Mouse (Mus musculus): ENCODE results near the gene Lrrc56. TPM values are rescaled to one million over a fixed set of nuclear protein-coding genes. Genes with fewer than 3 reads are reported as not detected.

Lrrc56 gene
- total and polyA plus RNA-seq, 2 experiments from 2014 or later: 10.2 to 11.7 TPM

- Histone ChIP-seq H3K4me3 (ENCODE audit: low read depth, low read length) (no peak overlapping the region), H3K9ac (no peak overlapping the region), H3K4me1 (ENCODE audit: insufficient read depth) (no peaks in the 10 kb centered on the region), H3K36me3 (ENCODE audit: insufficient read depth) (no peaks in the 10 kb centered on the region; the same call in 1 of the 2 replicates), H3K4me2 (ENCODE audit: low read depth) (no peak overlapping the region), H3K27ac (ENCODE audit: low read depth, low read length) (no peak overlapping the region), H3K27me3 (ENCODE audit: insufficient read depth, low read length) (no peaks in the 10 kb centered on the region), H3K9me3 (ENCODE audit: low read length) (no peaks in the 10 kb centered on the region)
- ATAC-seq (no peak), DNase-seq (no peak)
- WGBS: 89% methylated on average over 11 of the region's 11 CpGs
- TF ChIP-seq CTCF (IDR thresholded peaks at IDR 0.05; ENCODE audit: low read depth): no peak
Measured at GRCm38 (mm10) chr7:141216894-141217293, 22.9 kb downstream of the Lrrc56 start.

DNA sequence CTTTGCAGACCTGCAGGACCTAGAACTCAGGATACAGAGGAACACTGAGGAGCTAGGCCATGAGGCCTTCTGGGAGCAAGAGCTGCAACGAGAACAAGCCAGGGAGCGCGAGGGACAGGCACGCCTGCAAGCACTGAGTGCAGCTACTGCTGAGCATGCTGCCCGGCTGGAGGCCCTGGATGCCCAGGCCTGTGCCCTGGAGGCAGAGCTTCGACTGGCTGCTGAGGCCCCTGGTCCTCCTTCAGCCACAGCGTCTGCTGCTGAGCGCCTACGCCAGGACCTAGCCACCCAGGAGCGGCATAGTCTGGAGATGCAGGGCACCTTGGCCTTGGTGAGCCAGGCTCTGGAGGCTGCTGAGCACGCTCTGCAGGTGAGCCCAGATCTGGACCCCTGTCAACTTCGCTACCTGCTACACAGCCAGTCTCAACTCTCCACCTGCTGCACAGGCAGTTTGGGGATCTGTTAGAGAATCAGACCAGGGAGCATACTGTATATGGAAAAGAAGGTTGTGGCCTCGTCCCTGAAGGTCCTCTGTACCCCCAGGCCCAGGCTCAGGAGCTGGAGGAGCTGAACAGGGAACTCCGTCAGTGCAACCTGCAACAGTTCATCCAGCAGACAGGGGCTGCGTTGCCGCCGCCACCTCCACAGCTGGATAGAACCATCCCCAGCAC lies 23.5 kb downstream of the Lrrc56 start:
- WGBS: 93% methylated on average over 17 of the region's 17 CpGs
- no peak for TF ChIP-seq CTCF (IDR thresholded peaks at IDR 0.05; ENCODE audit: low read depth)
- DNase-seq (no peak), ATAC-seq (no peak)
- Histone ChIP-seq H3K27ac (ENCODE audit: low read depth, low read length) (no peak overlapping the region), H3K4me1 (ENCODE audit: insufficient read depth) (peaks cover 5% of the 10 kb centered on the region; the same call in 1 of the 2 replicates), H3K36me3 (ENCODE audit: insufficient read depth) (no peaks in the 10 kb centered on the region; the same call in 1 of the 2 replicates), H3K4me2 (ENCODE audit: low read depth) (no peak overlapping the region), H3K4me3 (ENCODE audit: low read depth, low read length) (no peak overlapping the region), H3K27me3 (ENCODE audit: insufficient read depth, low read length) (no peaks in the 10 kb centered on the region), H3K9me3 (ENCODE audit: low read length) (no peaks in the 10 kb centered on the region), H3K9ac (no peak overlapping the region)

- no peak overlapping the region for H3K4me3 ChIP-seq (ENCODE audit: low read depth, low read length)
- 81% methylated on average over 3 of the region's 3 CpGs for WGBS
- no peak overlapping the region for H3K4me2 ChIP-seq (ENCODE audit: low read depth)
- peaks cover 5% of the 10 kb centered on the region; the same call in 1 of the 2 replicates for H3K4me1 ChIP-seq (ENCODE audit: insufficient read depth)
- H3K27ac ChIP-seq (ENCODE audit: low read depth, low read length): no peak overlapping the region
- no peaks in the 10 kb centered on the region; the same call in 1 of the 2 replicates for H3K36me3 ChIP-seq (ENCODE audit: insufficient read depth)
- H3K9ac ChIP-seq: no peak overlapping the region
- TF ChIP-seq CTCF (IDR thresholded peaks at IDR 0.05; ENCODE audit: low read depth): no peak
- no peaks in the 10 kb centered on the region for H3K27me3 ChIP-seq (ENCODE audit: insufficient read depth, low read length)
- no peak for DNase-seq
- no peaks in the 10 kb centered on the region for H3K9me3 ChIP-seq (ENCODE audit: low read length)
- ATAC-seq: no peak
Measured at GRCm38 (mm10) chr7:141218141-141218540, 24.2 kb downstream of the Lrrc56 start.

GRCm38 (mm10) chr7:141218557-141219133 lies 24.7 kb downstream of the Lrrc56 start:
- no peaks in the 10 kb centered on the region for H3K9me3 ChIP-seq (ENCODE audit: low read length)
- H3K4me2 ChIP-seq (ENCODE audit: low read depth): no peak overlapping the region
- H3K4me1 ChIP-seq (ENCODE audit: insufficient read depth): peaks cover 5% of the 10 kb centered on the region; the same call in 1 of the 2 replicates
- no peak for TF ChIP-seq CTCF (IDR thresholded peaks at IDR 0.05; ENCODE audit: low read depth)
- ATAC-seq: no peak
- H3K27ac ChIP-seq (ENCODE audit: low read depth, low read length): no peak overlapping the region
- DNase-seq: no peak
- WGBS: 93% methylated on average over 5 of the region's 5 CpGs
- no peak overlapping the region for H3K9ac ChIP-seq
- H3K36me3 ChIP-seq (ENCODE audit: insufficient read depth): no peaks in the 10 kb centered on the region; the same call in 1 of the 2 replicates
- H3K4me3 ChIP-seq (ENCODE audit: low read depth, low read length): no peak overlapping the region
- H3K27me3 ChIP-seq (ENCODE audit: insufficient read depth, low read length): no peaks in the 10 kb centered on the region

GRCm38 (mm10) chr7:141219558-141220099 lies 25.7 kb downstream of the Lrrc56 start:
- Histone ChIP-seq H3K9me3 (ENCODE audit: low read length) (no peaks in the 10 kb centered on the region), H3K27ac (ENCODE audit: low read depth, low read length) (no peak overlapping the region), H3K4me1 (ENCODE audit: insufficient read depth) (peaks cover 5% of the 10 kb centered on the region; the same call in 1 of the 2 replicates), H3K27me3 (ENCODE audit: insufficient read depth, low read length) (no peaks in the 10 kb centered on the region), H3K4me2 (ENCODE audit: low read depth) (no peak overlapping the region), H3K9ac (no peak overlapping the region), H3K4me3 (ENCODE audit: low read depth, low read length) (no peak overlapping the region), H3K36me3 (ENCODE audit: insufficient read depth) (no peaks in the 10 kb centered on the region; the same call in 1 of the 2 replicates)
- no peak for TF ChIP-seq CTCF (IDR thresholded peaks at IDR 0.05; ENCODE audit: low read depth)
- 95% methylated on average over 1 of the region's 1 CpGs for WGBS
- no peak for DNase-seq
- no peak for ATAC-seq

- no peak overlapping the region for H3K4me3 ChIP-seq (ENCODE audit: low read depth, low read length)
- H3K27ac ChIP-seq (ENCODE audit: low read depth, low read length): no peak overlapping the region
- H3K27me3 ChIP-seq (ENCODE audit: insufficient read depth, low read length): no peaks in the 10 kb centered on the region
- H3K36me3 ChIP-seq (ENCODE audit: insufficient read depth): no peaks in the 10 kb centered on the region; the same call in 1 of the 2 replicates
- DNase-seq (no peak), ATAC-seq (no peak)
- no peak overlapping the region for H3K4me2 ChIP-seq (ENCODE audit: low read depth)
- H3K4me1 ChIP-seq (ENCODE audit: insufficient read depth): peaks cover 5% of the 10 kb centered on the region; the same call in 1 of the 2 replicates
- TF ChIP-seq CTCF (IDR thresholded peaks at IDR 0.05; ENCODE audit: low read depth): no peak
- WGBS: 68% methylated on average over 1 of the region's 1 CpGs
- H3K9ac ChIP-seq: no peak overlapping the region
- H3K9me3 ChIP-seq (ENCODE audit: low read length): no peaks in the 10 kb centered on the region
Measured at GRCm38 (mm10) chr7:141220377-141220776, 26.4 kb downstream of the Lrrc56 start.
